Mouse (Mus musculus) monocyte, adult 5-6 weeks (primary cell): Measurements from ENCODE around the gene Shisa4. TPM values are rescaled to one million over a fixed set of nuclear protein-coding genes. Genes with fewer than 3 reads are reported as not detected.

Source experiments
- ATAC-seq: fragments of 153-309, 156-312 bp; replicated peaks from 2 replicates; pipeline ENCODE4 v1.8.0; 2017; ENCODE audit warnings: mild to moderate bottlenecking; ENCODE audit not compliant: low TSS enrichment, insufficient number of reproducible peaks, severe bottlenecking, poor library complexity, low FRiP score
- total RNA-seq: library from RNA; stranded (forward); fragments of 200-1000, 200-491, 200-594 nt; gene quantifications from 3 replicates; pipeline ENCODE4 v1.2.3, GENCODE M21; 2017

The Shisa4 gene
- total RNA-seq, 1 experiment from 2014 or later = not detected

- ATAC-seq = no peak
Observed at GRCm38 (mm10) chr1:135368982-135369381, 6.1 kb downstream of the Shisa4 start.

- peak; percentile 50; the same call in 1 of the 2 replicates for ATAC-seq
Observed at GRCm38 (mm10) chr1:135368245-135368644, 6.8 kb downstream of the Shisa4 start.

DNA sequence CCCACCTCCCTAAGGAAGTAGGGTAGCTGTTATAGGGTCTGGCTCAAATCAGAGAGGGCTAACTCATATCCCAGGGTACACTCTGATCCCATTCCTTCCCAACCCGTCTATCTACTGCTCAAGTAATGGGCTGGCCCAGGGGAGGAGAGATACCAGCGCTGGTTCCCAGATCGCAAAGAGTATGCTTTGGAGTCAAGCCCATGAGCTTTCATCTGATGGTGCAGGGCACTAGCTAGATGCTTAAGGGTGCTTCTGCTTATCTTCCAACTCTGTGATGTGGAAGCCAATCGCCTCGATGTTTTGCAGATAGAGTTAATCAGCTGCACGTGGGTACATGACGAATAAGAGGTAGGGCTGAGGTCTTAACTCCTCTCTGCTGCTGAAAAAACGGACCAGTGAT is 7.4 kb downstream of the Shisa4 start:
- no peak for ATAC-seq

- ATAC-seq = no peak
Observed at GRCm38 (mm10) chr1:135367005-135367404, 8.0 kb downstream of the Shisa4 start.

DNA sequence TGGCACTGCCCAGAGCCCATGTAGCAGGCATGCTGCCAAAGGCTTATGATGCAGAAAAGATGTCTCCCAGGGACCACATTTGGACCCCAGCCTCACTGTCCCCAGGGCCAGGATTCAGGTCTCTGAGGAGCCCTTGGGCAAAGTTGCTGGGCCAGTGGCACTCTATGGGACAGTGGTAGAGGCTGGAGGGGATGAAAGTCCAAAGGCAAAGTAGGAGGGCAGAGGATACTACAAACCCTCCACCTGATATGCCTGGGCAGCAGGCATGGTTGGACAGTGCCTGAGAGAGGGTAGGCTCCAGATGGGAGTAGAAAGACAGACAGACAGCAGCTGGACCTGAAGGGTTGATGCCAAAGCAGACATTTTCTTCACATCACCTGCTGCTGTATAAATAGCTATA is 8.7 kb downstream of the Shisa4 start:
- ATAC-seq = no peak

- no peak for ATAC-seq
Observed at GRCm38 (mm10) chr1:135363446-135363845, 11.6 kb downstream of the Shisa4 start.

GRCm38 (mm10) chr1:135362115-135362514 is 12.9 kb downstream of the Shisa4 start:
- ATAC-seq = no peak

DNA sequence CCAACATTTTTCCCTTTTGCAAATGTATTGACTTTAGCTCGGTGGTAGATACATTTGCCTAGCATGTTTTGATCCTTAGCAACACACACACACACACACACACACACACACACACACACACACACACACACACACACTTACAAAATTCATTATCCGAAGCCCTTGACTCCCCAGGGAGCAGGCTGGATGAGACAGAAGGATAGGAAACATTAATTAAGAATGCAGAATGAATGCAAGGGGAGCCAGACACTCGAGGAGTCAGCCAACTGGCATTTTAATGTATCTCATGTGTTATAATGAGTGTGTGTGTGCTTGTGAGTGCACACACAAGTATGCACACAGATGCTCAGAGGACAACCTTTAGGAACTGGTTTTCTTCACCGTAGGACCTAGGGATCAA is 13.5 kb downstream of the Shisa4 start:
- ATAC-seq = no peak

GRCm38 (mm10) chr1:135359071-135359470 is 16.0 kb downstream of the Shisa4 start:
- no peak for ATAC-seq

DNA sequence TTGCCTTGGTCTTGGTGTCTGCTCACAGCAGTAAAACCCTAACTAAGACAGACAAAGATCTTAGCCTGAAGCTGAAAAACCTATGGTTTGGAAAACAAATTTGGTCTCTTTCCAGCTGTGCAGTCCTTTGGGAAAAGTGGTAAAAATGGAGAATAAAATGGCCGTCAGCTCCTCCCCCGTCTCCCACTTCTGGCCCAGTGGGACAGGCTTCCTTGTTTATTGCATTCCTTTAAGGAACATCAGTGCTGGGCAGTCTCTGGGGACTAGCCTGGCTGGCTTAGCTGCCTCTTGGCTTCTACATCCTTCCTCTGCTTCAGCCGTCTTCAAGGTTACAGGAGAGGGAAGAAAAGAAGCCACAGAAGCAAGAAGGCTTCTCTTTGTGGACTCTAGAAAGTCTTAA is 23.1 kb downstream of the Shisa4 start:
- no peak for ATAC-seq

DNA sequence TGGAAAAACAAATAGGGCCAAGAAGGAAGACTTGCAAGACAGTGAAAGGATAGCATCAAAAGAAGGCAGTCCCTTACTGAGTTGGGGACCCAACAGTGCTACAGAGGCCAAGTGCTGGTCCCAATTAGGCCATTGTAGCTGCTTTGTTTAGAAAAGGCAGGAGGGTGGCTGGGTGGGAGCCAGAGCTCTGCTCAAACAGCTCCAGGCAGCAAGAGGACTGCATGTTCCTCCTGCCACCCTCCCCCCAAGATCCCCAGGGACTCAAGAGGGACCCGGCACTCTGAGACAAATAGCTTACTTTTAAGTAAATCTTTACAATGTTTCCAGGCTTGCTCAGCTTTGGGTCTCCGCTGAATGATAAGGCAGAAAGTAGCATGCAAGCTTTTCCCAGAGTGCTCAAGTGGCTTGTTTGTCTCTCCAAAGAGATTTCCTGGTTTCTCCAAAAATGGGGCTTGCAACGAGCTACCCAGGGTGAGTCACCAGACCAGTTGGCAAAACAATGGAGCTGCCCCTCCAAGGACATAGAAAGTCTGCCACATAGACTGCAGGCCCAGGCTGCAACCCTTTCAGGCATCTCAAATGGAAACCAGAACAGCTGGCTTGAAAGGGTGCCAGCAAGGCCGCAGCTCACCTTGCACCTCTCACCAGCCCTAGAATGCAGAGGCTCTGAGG is 27.4 kb downstream of the Shisa4 start:
- ATAC-seq = no peak

GRCm38 (mm10) chr1:135346891-135347290 is 28.1 kb downstream of the Shisa4 start:
- ATAC-seq = no peak

DNA sequence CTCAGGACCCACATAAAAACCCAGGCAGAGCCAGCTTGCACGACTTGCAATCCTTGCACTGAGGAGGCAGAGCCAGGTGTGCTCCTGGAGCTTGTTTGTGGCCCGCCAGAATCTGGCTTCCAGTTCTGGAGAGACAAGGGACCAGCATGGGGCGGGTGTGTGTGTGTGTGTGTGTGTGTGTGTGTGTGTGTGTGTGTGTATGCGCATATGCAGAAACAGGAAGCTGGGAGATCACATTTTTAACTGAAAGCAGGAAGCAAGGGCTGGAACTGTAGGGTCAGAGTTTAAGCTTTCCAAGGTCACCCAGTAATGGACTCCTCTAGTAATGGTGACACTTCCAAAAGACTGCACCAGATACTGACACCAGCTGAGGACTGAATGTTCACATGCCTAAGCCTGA is 31.0 kb downstream of the Shisa4 start:
- ATAC-seq = no peak

DNA sequence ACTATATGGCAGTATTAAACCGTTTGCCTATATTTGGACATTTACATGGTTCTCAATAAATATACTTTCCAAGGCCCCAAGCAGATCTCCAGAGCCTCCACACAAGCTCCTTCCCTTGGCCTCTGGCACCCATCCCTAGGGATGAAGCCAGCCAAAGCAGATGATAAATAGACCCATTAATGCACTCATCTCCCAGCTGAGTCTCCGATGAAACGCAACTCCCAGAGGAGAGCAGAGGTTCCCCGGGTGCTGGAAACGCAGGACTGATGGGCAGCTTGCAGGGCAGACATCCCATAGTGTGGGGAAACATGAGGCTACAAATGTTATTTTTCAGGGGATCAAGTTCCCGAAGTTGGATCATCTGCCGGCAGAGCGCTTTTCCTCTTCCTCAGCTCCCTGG is 33.1 kb downstream of the Shisa4 start:
- no peak for ATAC-seq

DNA sequence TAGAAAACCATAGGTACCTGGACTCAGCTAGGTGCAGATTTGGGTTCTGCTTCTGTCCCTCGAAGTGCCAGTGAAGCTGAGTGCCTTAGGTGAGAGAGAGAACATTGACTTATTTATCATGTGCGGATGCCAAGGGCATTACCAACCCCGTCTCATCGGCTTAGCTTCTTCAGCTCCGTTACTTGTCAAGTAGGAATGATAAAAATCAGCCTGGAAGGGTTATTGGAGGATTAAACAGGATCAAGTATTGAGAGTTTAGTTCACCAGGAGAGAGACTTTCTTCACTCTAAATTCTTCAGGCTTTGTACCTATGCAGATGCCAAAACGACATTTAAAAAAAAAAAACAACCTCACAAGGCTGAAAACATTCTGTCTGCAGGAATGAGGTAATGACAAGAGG is 44.5 kb downstream of the Shisa4 start:
- ATAC-seq = no peak

- ATAC-seq = no peak
Observed at GRCm38 (mm10) chr1:135328368-135328767, 46.7 kb downstream of the Shisa4 start.

- ATAC-seq = no peak
Observed at GRCm38 (mm10) chr1:135325934-135326333, 49.1 kb downstream of the Shisa4 start.

DNA sequence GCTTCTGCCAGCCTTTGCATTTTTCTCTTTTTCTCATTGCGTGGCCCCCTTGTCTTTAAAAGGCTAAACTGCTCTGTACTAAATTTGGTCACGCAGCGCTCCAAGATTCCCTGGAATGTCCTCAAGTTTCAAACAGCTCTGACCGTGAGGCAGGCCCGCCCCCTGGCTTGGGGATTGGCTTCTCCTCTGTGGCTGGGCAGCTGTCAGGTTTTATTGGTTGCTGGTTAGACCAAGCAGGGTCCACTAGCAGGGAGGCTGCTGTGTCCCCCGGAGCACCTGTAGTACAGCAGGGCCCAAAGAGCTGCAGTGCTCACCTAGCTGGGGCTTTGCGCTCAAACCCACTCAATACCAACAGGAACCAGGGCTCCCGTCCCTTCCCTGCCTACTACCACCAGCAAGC is 50.5 kb downstream of the Shisa4 start, which contains the start of gene Lmod1:
Gene Lmod1 (plus strand): TSS at position 237 of the 400 bp plus-strand sequence.
- no peak for ATAC-seq

- no peak for ATAC-seq
Observed at GRCm38 (mm10) chr1:135323367-135323901, 51.6 kb downstream of the Shisa4 start.
